Mouse (Mus musculus) myocyte (in vitro differentiated cells): ENCODE results near the gene Kdm4b.

ENCODE experiments used
- E2F4 ChIP-seq: IDR thresholded peaks from one replicate; pipeline ENCODE4 v1.6.1; 2011; ENCODE audit warnings: mild to moderate bottlenecking, control low read depth, moderate library complexity; ENCODE audit not compliant: insufficient read depth
- MAX ChIP-seq: IDR thresholded peaks from one replicate; pipeline ENCODE4 v1.6.1; 2011; ENCODE audit warnings: low read depth, mild to moderate bottlenecking, control low read depth
- MYOD1 ChIP-seq, 3 experiments: IDR thresholded peaks; one replicate each; pipeline ENCODE4 v1.6.1; 2011; ENCODE audit warnings: control low read depth in 2 of 3, low read depth in 2 of 3, mild to moderate bottlenecking in 2 of 3, moderate library complexity in 1 of 3; ENCODE audit not compliant: insufficient read length in 2 of 3, control insufficient read depth in 1 of 3
- MYOG ChIP-seq, 3 experiments: IDR thresholded peaks; one replicate each; pipeline ENCODE4 v1.6.1; 2011; ENCODE audit warnings: control low read depth in 2 of 3, low read depth in 2 of 3, mild to moderate bottlenecking in 2 of 3; ENCODE audit not compliant: insufficient read length in 2 of 3, control insufficient read depth in 1 of 3, insufficient read depth in 1 of 3
- POLR2A ChIP-seq: IDR thresholded peaks from one replicate; pipeline ENCODE4 v1.6.1; 2011; ENCODE audit warnings: low read depth, mild to moderate bottlenecking, control low read depth, moderate library complexity; ENCODE audit not compliant: insufficient read length
- POLR2AphosphoS2 ChIP-seq: IDR thresholded peaks from one replicate; pipeline ENCODE4 v1.6.1; 2011; ENCODE audit warnings: low read depth, control low read depth; ENCODE audit not compliant: insufficient read length
- REST ChIP-seq: IDR thresholded peaks from one replicate; pipeline ENCODE4 v1.6.1; 2011; ENCODE audit warnings: mild to moderate bottlenecking, control low read depth, moderate library complexity; ENCODE audit not compliant: insufficient read depth, insufficient read length
- SRF ChIP-seq: IDR thresholded peaks from one replicate; pipeline ENCODE4 v1.6.1; 2011; ENCODE audit warnings: low read depth; ENCODE audit not compliant: control insufficient read depth, insufficient read length
- TCF12 ChIP-seq: IDR thresholded peaks from one replicate; pipeline ENCODE4 v1.6.1; 2011; ENCODE audit warnings: mild to moderate bottlenecking, control low read depth; ENCODE audit not compliant: poor library complexity, insufficient read depth, severe bottlenecking
- TCF3 ChIP-seq: IDR thresholded peaks from one replicate; pipeline ENCODE4 v1.6.1; 2011; ENCODE audit warnings: low read depth, control low read depth; ENCODE audit not compliant: insufficient read length
- USF1 ChIP-seq: IDR thresholded peaks from one replicate; pipeline ENCODE4 v1.6.1; 2011; ENCODE audit warnings: low read depth, mild to moderate bottlenecking, control low read depth, moderate library complexity

- TF ChIP-seq POLR2AphosphoS2 (no peak), E2F4 (no peak), REST (no peak), USF1 (no peak), MYOG (IDR thresholded peaks at IDR 0.05; ENCODE audit: control insufficient read depth in 1 of 3, insufficient read depth in 1 of 3, insufficient read length in 2 of 3, low read depth in 2 of 3) (no peak), POLR2A (no peak), MAX (no peak), MYOD1 (IDR thresholded peaks at IDR 0.05; ENCODE audit: control insufficient read depth in 1 of 3, insufficient read length in 2 of 3, low read depth in 2 of 3) (no peak), SRF (no peak), TCF12 (no peak), TCF3 (no peak)
Observed at GRCm38 (mm10) chr17:56302363-56302996, 23.4 kb upstream of the Kdm4b start.
